Mouse (Mus musculus): Measurements from ENCODE around the gene Tdgf1. TPM values are rescaled to one million over a fixed set of nuclear protein-coding genes. Genes with fewer than 3 reads are reported as not detected.

The Tdgf1 gene
- polyA plus RNA-seq, 1 experiment = not detected

DNA sequence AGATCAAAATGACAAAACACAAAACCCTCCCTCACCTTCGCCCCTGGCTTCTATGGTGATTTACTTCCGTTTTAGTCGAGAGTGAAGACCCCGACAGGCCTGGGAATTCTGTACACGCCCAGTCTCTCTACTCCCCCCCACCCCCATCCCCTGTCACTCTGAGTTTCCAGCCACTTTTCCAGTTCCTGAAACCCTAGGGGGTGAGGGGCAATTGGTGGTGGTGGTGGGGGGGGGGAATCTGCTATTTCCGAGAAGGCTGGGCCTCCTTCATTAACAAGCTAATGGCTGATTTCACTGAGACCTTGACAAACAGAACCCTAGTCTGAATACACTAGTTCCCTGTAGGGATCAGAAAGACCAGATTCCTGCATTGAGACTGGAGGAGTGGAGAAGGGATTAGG lies 1.3 kb upstream of the Tdgf1 start:
- Histone ChIP-seq H3K27ac (ENCODE audit: insufficient read depth, low read depth, low read length) (no peak overlapping the region), H3K4me3 (ENCODE audit: insufficient read depth, low read length) (no peak overlapping the region), H3K4me1 (ENCODE audit: control insufficient read depth, insufficient read depth, low read length) (no peaks in the 10 kb centered on the region)
- TF ChIP-seq POLR2A (IDR thresholded peaks at IDR 0.05; ENCODE audit: borderline replicate concordance, low read depth, low read length) = no peak
- no peak for TF ChIP-seq CTCF (IDR thresholded peaks at IDR 0.05; ENCODE audit: low read depth, low read length)

- H3K4me3 ChIP-seq (ENCODE audit: insufficient read depth, low read length) = no peak overlapping the region
- TF ChIP-seq CTCF (IDR thresholded peaks at IDR 0.05; ENCODE audit: low read depth, low read length) (no peak), POLR2A (IDR thresholded peaks at IDR 0.05; ENCODE audit: borderline replicate concordance, low read depth, low read length) (no peak)
- no peak overlapping the region for H3K27ac ChIP-seq (ENCODE audit: insufficient read depth, low read depth, low read length)
- no peaks in the 10 kb centered on the region for H3K4me1 ChIP-seq (ENCODE audit: control insufficient read depth, insufficient read depth, low read length)
Measured at GRCm38 (mm10) chr9:110946548-110947044, 638 bp upstream of the Tdgf1 start.

DNA sequence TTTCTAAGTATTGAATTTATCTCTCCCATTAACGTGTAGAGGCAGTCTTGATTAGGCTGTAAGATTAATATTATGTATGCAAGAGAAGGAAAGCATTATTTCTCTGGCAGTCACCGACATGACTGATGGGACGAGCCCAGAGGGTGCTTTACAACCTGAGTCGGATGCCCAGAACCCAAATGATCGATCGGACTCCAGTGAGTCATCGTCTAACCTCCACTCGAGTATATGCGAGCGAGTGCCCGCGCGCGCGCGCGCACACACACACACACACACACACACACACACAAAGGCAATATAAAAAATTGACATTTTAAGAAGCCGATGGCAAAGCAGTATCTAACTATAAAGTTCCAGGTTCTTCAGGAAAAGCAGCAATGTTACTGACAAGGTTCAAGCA lies 615 bp downstream of the Tdgf1 start:
- Histone ChIP-seq H3K4me3 (ENCODE audit: insufficient read depth, low read length) (no peak overlapping the region), H3K4me1 (ENCODE audit: control insufficient read depth, insufficient read depth, low read length) (no peaks in the 10 kb centered on the region), H3K27ac (ENCODE audit: insufficient read depth, low read depth, low read length) (no peak overlapping the region)
- no peak for TF ChIP-seq POLR2A (IDR thresholded peaks at IDR 0.05; ENCODE audit: borderline replicate concordance, low read depth, low read length)
- TF ChIP-seq CTCF (IDR thresholded peaks at IDR 0.05; ENCODE audit: low read depth, low read length) = no peak

DNA sequence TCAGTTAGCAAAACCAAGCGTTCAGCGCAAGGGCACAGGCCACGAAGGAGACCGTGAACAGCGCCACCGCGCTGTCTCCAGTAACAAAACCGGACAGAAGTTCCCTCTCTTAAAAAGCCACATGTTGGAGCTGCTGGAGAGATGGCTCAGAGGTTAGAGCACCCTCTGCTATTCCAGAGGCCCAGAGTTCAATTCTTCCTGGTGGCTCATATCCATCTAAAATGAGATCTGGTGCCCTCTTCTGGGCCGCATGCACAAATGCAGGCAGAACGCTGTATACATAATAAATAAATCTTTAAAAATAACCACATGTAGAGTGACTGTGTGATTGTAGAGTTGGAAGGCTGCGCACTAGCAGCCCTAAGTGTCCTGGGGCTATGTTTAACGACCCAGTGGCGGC lies 1.7 kb downstream of the Tdgf1 start:
- H3K4me1 ChIP-seq (ENCODE audit: control insufficient read depth, insufficient read depth, low read length) = no peaks in the 10 kb centered on the region
- no peak overlapping the region for H3K4me3 ChIP-seq (ENCODE audit: insufficient read depth, low read length)

DNA sequence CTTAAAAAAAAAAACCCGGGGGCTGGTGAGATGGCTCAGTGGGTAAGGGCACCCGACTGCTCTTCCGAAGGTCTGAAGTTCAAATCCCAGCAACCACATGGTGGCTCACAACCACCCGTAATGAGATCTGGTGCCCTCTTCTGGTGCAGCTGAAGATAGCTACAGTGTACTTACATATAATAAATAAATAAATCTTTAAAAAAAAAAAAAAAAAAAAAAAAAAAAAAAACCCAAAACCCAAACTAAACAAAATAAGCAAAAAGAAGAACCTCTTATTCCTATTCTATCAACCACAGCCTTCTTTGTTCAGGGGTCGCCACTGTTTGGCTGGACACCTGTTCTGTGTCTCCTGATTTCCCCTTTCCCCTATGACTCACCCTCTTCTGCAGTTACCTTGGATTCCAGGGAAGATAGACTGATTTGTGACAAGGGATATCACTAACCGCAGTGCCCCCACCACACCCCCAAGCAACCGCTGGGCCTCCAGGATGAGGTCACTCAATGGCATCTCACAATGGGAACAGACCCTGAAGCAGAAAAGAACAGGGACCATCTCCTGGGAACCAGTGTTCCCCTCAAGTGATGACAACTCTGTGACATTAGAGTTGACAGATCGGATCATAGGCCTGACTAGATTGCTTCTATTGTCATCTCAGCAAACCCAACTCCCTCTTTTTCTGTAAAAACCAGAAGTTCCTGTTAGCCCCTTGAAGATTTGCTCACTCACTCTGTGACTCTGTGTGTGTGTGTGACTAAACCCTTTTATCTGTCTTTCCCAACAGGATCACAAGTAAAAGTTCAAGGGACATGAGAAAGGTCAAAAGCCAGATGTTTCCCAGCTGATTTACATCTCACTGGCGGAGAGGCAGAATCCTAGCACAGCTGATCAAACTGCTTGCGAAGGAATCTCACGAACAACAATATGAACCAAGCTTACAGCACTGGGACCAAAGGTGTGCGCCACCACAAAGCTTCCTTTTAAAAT lies 8.2 kb downstream of the Tdgf1 start:
- H3K27ac ChIP-seq (ENCODE audit: insufficient read depth, low read depth, low read length) = no peak overlapping the region
- peaks cover 3% of the 10 kb centered on the region for H3K4me1 ChIP-seq (ENCODE audit: control insufficient read depth, insufficient read depth, low read length)
- TF ChIP-seq CTCF (IDR thresholded peaks at IDR 0.05; ENCODE audit: low read depth, low read length) = no peak
- TF ChIP-seq POLR2A (IDR thresholded peaks at IDR 0.05; ENCODE audit: borderline replicate concordance, low read depth, low read length) = no peak
- H3K4me3 ChIP-seq (ENCODE audit: insufficient read depth, low read length) = no peak overlapping the region

More for the DNA sequence above, 1.7 kb downstream of the Tdgf1 start:
- TF ChIP-seq POLR2A (IDR thresholded peaks at IDR 0.05; ENCODE audit: borderline replicate concordance, low read depth, low read length) (no peak), CTCF (IDR thresholded peaks at IDR 0.05; ENCODE audit: low read depth, low read length) (peak; percentile 34; the same call in 1 of the 2 replicates)
- no peak overlapping the region for H3K27ac ChIP-seq (ENCODE audit: insufficient read depth, low read depth, low read length)

- no peak overlapping the region for H3K27ac ChIP-seq (ENCODE audit: insufficient read depth, low read depth, low read length)
- H3K4me1 ChIP-seq (ENCODE audit: control insufficient read depth, insufficient read depth, low read length) = peaks cover 3% of the 10 kb centered on the region
- no peak for TF ChIP-seq POLR2A (IDR thresholded peaks at IDR 0.05; ENCODE audit: borderline replicate concordance, low read depth, low read length)
- no peak for TF ChIP-seq CTCF (IDR thresholded peaks at IDR 0.05; ENCODE audit: low read depth, low read length)
- no peak overlapping the region for H3K4me3 ChIP-seq (ENCODE audit: insufficient read depth, low read length)
Measured at GRCm38 (mm10) chr9:110935941-110936340, 10.0 kb downstream of the Tdgf1 start.

GRCm38 (mm10) chr9:110933850-110934437 lies 12.0 kb downstream of the Tdgf1 start:
- Histone ChIP-seq H3K27ac (ENCODE audit: insufficient read depth, low read depth, low read length) (no peak overlapping the region), H3K4me3 (ENCODE audit: insufficient read depth, low read length) (no peak overlapping the region), H3K4me1 (ENCODE audit: control insufficient read depth, insufficient read depth, low read length) (peaks cover 3% of the 10 kb centered on the region)
- TF ChIP-seq POLR2A (IDR thresholded peaks at IDR 0.05; ENCODE audit: borderline replicate concordance, low read depth, low read length) (no peak), CTCF (IDR thresholded peaks at IDR 0.05; ENCODE audit: low read depth, low read length) (no peak)

- TF ChIP-seq POLR2A (IDR thresholded peaks at IDR 0.05; ENCODE audit: borderline replicate concordance, low read depth, low read length) = no peak
- no peak for TF ChIP-seq CTCF (IDR thresholded peaks at IDR 0.05; ENCODE audit: low read depth, low read length)
- no peak overlapping the region for H3K27ac ChIP-seq (ENCODE audit: insufficient read depth, low read depth, low read length)
- no peaks in the 10 kb centered on the region for H3K4me1 ChIP-seq (ENCODE audit: control insufficient read depth, insufficient read depth, low read length)
- H3K4me3 ChIP-seq (ENCODE audit: insufficient read depth, low read length) = no peak overlapping the region
Measured at GRCm38 (mm10) chr9:110931573-110931972, 14.4 kb downstream of the Tdgf1 start.

- Histone ChIP-seq H3K4me3 (ENCODE audit: insufficient read depth, low read length) (no peak overlapping the region), H3K27ac (ENCODE audit: insufficient read depth, low read depth, low read length) (no peak overlapping the region), H3K4me1 (ENCODE audit: control insufficient read depth, insufficient read depth, low read length) (no peaks in the 10 kb centered on the region)
- TF ChIP-seq CTCF (IDR thresholded peaks at IDR 0.05; ENCODE audit: low read depth, low read length) (peak; percentile 94), POLR2A (IDR thresholded peaks at IDR 0.05; ENCODE audit: borderline replicate concordance, low read depth, low read length) (no peak)
Measured at GRCm38 (mm10) chr9:110922759-110923158, 23.2 kb downstream of the Tdgf1 start.

All from bone marrow macrophage, adult 2 months (primary cell).